Mouse (Mus musculus) cerebellum, adult 11 months (tissue): ENCODE data around the gene Banp.
A peak's percentile ranks its signal among the peaks of the same experiment; 100 is the strongest.

Source experiments
- DNase-seq: peaks from one replicate; pipeline ENCODE4 v3.0.0; 2022

The Banp gene

GRCm38 (mm10) chr8:121987892-121988291, 38.3 kb downstream of the Banp start:
- no peak for DNase-seq

DNA sequence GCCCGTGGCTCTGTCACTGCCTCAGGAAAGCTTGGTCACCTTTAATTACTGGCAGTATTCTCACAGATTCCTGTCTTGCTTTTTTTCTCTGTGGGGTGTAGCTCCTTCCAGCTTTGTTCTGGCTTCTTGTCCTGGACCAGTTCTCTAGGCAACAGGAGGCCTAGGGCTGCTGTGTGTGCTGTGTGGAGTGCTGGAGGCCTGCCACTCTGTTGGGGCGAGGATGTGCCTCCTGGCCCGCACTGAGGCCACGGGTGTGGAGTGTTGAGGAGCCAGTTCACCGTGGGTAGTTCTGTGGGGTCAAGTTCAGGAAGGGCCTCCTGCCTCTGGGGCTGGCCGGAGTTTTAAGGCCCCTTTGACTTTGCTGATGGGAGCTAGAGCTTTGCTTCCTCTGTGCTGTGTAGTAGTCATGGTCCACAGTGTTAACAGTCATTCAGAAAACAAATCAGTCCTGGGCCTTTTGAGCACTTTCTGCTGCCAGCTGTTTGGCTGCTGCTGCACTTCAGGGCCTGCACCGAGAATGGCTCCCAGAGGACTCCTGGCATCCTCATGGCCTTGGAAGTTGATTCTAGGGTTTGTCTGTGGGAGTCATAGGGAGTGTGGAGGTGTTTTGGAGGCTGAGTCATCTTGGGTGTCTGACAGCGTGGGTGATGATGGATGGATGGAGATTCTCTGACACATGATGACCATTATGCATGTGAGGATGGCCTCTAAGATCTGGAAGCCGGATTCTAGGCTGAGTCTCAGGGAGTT, 41.1 kb downstream of the Banp start:
- DNase-seq: no peak

- no peak for DNase-seq
These were observed 42.1 kb downstream of the Banp start for GRCm38 (mm10) chr8:121991611-121992010.

DNA sequence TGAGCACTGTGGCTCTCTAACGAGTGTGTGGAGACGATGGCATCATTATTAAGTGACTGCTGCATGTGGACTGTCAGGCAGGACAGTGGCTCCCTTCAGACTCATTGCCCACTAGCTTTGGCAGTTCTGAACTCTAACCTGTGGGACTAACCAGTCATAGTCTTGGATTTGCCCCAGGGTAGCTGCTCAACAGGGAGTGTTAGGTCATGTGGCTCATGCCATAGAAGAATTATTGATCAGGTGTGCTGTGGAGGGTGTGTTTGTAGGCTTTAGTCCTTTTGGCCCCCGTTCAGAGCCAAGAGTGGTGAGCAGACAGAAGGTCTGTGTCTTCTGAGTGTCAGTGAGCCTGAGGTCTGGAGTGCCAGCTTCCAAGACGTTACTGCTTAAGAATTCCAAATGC, 43.4 kb downstream of the Banp start:
- DNase-seq: no peak

DNA sequence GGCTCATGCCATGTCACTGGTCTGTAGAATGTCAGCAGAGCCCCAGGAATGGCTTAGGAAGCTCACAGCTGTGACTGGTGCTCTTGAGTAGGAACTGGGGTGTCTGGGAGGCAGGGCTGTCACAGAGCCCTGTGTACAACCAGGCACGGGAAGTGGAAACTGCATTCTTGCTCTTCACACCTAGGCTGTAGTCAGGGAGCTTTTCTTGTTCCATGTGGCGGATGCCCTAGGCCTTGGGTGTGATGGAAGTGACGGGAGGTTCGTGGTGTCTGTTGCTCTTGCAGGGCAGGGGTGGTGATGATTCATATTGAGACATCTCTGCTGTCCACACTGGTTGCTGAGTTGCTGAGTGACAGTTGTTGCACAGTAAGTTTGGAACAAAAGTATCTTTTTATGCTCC, 45.6 kb downstream of the Banp start:
- DNase-seq: no peak

- DNase-seq: no peak
These were observed 46.3 kb downstream of the Banp start for GRCm38 (mm10) chr8:121995895-121996294.

- no peak for DNase-seq
These were observed 49.1 kb downstream of the Banp start for GRCm38 (mm10) chr8:121998631-121999030.

DNA sequence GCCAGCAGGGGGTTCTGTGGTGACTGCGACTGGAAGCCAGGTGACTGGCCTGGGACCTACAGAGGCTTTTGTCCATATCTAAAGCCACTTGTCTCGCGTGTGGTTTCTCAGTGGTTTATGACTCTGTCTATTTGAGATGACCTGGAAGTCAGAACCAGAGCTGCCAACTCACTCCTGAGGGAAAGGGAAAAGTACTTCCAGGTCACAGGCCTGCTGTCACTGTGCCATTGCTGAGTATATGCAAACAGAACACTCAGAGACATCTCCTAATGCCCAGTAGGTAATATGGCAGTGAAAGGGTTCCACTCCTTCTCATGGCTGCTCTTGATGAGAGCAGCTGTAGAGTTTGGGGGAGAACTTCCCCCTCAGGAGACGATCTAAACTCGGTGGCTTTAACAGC, 49.7 kb downstream of the Banp start:
- no peak for DNase-seq

DNA sequence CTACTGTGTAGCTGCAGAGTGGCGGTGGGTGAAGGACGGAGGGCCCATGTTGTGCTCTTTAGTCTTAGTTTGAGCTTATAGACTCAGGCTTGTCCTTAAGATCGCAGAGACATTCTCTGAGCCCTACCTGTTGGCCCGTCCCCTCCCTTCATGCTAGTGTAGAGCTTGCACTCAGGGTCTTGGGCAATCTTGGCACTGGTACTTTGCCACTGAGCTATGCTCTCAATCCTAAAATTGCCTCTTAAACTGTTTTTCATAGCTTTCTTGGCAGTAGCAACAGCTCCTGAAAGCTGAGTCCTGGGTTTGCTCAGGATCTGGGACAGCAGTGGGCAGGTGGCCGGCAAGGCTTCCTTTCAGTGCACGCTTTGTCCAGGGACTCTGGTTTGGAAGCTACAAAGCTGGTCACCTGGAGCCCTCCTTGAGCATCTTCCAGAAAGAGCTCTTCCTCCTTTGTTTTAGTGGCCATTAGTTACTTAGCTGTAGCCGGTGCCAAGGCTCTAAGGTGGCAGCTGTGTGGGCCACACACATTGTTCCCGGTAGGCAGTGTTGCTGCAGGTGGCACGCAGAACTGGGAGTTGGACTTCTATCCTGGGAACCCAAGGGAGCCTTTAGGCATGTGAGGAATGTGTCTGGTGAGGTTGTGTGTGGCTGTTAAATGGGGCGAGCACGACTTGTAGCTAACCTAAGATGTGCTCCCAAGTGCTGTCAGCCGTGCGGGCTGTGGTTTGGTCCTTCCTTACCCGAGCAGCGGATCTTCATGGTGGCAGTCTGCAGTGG, 52.0 kb downstream of the Banp start:
- DNase-seq: no peak

DNA sequence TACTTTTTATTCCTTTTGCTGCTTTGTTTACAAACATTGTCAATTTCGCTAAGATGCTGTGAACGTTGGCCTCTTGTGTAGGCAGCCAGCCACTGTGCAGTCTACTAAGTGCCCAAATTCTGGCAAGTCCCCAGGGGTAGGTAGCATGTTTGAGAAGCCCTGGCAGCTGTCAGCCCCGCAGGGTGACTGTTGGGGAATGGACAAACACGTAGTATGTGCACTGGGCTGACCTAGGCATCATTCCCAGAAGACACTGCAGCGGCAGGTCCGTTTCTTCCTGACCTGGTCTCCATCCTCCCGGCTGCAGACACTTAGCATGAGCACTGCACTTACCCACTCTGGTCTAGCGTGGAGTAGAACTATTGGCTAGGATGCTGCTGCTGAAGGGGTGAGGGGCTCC, 54.1 kb downstream of the Banp start:
- peak; percentile 50 for DNase-seq

GRCm38 (mm10) chr8:122004131-122004530, 54.6 kb downstream of the Banp start:
- no peak for DNase-seq

- DNase-seq: peak; percentile 37
These were observed 56.1 kb downstream of the Banp start for GRCm38 (mm10) chr8:122005422-122006204.

DNA sequence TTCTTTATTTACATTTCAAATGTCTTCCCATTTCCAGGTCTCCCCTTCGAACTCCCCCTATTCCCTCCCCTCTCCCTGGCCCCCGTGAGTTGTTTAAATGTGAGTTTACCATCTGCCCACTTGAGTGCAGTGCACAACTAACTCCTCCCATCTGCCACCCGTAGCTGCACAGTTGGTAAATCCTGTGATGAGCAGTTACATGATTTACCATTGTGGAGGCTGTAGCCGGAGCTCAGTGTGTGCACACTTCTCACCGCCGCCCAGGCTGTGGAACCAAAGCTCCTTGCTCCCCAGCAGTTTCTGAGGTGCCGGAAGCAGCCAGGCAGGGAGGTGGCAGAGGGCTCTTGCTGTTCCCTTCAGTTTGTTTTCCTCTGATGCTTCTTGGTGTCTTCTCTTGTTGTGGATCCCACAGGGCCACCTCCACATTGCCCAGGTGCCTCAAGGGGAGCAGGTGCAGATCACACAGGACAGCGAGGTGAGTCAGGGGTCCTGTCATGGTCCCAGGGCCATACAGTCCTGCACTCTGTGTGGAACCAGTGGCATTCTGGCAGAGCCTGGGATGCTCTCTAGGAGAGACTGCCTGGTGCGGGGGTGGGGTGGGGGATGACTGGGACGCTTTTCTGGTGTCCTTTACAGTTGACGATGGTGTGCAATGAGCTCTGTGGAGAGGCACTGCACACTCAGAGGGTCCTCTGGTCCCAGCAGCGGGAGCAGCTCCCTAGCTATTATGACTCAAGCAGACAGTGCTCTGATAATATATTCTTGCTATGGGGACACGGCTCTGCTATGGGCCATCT, 57.3 kb downstream of the Banp start:
- DNase-seq: no peak

- DNase-seq: no peak
These were observed 58.8 kb downstream of the Banp start for GRCm38 (mm10) chr8:122008395-122008794.

DNA sequence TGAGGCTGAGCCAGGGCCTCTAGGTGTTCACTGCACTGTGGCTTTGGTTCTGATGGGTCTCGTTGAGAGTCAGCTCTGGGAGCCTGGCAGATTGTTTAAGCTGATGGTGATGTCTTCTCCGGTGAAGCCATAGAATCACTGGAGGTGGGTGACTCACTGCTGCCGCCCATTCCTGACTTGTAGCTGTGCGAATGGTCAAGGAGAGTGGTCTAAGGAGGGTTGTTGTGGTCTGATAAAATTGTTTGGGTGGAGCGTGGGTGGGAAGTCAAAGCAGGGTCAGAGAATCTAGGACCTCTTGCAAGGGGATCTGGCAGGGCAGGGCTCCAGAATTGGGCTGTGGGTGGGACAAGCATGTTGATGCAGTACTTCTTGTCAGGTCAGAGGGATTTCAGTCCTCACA, 61.1 kb downstream of the Banp start:
- DNase-seq: no peak

- DNase-seq: no peak
These were observed 61.6 kb downstream of the Banp start for GRCm38 (mm10) chr8:122011066-122011588.

DNA sequence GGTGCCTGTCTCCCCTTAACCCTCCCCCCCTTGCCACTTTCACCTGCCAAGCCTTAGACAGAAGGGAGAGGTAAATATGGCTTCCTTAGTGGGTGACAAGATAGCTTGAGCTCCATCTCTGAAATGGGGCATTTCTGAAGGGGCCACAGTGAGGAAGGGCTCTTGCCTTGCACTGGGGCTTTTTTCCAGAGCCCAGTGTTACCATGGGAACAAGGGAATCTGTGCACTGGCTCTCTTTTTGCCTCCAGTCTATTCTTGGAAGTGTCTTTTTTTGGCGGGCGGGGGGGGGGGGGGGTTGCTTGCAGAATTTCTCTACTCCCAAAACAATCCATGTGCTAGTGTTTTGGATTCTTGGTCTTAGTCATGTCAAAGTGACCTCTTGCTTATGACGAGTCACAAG, 65.1 kb downstream of the Banp start:
- no peak for DNase-seq

DNA sequence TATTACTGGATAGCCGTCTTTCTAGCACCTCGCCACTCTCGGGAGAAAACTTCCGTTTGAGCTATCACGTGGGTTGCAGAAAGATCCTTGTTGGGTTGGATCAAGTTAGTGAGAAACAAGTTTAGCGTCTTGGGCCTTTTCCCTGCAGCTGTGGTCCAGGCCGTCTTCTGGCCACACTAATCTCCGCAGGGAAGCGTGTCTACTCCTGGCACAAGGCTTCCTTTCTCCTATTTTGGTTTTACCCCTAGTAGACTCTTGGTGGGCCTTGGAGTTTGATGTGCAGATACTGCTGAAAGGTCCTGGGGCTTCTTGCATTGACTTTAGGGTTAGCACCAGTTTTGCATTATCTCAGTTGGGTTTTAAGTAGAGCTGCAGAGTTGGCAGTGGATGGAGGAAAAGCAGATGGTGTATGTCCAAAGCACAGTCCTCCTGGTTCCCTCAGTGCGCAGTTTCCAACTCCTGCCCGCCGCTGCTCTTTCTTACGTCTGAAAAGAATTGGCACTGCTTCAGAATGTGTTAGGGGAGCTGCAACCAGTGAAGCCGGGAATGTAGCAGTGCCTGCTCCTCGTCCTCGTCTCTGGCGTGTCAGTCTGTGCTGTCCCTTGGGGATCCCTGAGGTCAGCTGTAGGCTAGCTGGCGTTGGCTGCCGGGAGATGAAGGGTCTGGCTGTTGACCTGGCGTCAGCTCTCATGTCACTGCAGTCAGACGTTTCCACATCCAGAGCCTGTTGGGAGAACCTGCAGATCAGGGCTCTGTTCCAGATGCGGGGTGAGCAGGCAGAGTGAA, 68.7 kb downstream of the Banp start:
- no peak for DNase-seq

DNA sequence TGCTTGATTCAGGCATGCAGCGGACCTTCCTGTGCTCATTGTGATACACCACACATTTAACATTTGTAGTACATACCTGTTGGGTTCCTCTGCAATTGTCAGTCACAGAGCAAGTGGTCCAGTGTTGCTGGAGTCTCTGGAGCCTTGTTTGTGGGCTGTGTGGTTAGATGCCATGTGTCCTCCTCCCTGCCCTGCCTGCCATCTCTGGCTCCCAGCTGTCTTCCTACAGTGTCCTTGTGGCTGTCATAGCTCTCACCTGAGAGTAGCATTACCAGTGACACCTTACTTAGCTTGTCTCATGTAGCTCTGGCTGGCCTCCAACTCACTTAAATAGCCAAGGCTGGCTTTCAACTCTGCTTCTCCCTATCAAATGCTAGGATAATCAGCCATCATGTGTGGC, 69.6 kb downstream of the Banp start:
- no peak for DNase-seq

GRCm38 (mm10) chr8:122020050-122020771, 70.7 kb downstream of the Banp start:
- DNase-seq: no peak

GRCm38 (mm10) chr8:122021725-122022124, 72.2 kb downstream of the Banp start:
- no peak for DNase-seq
